In genomic region chr3:34918326-34918932, GRCm38 (mm10) we compare ENCODE assay signal across 25 mouse cellular contexts.
DNase-seq lines count a peak whose midpoint lies in the region; ATAC-seq and TF ChIP-seq lines count a peak whose summit lies in the region.
"Had no signal": no experiment of that assay in that cellular context is flagged by ENCODE, and none has a peak within 500 bp of the region (broad histone marks: within the 10 kb centered on the region; RNA-seq: fewer than 3 reads in every experiment).

No protein-coding gene starts in this region.

- DNase-seq in forebrain, postnatal 0 days, result no peak
- DNase-seq in limb, embryonic 11.5 days (ENCODE audit: low spot score), result peak; percentile 29
- DNase-seq in limb, embryonic 10.5 days (ENCODE audit: low spot score), result no peak
- no peak for DNase-seq in embryonic facial prominence, embryonic 10.5 days (ENCODE audit: low spot score)
- no peak for DNase-seq in Muller cell, postnatal 12 days (ENCODE audit: inconsistent ontology term)
- no peak for DNase-seq in cerebellum, adult 2 months
- DNase-seq: adrenal gland, postnatal 14 days; cerebellum, postnatal 10 days; gastrocnemius, postnatal 10 days; kidney, adult 18-20 months; kidney, postnatal 25 days; layer of hippocampus, postnatal 36 days; liver, postnatal 0 days; lung, postnatal 10 days; thymus, postnatal 14 days had no signal

- no peak overlapping the region for H3K27ac ChIP-seq in forebrain, postnatal 0 days (ENCODE audit: low read depth, low read length)
- no peak overlapping the region for H3K27ac ChIP-seq in forebrain, embryonic 15.5 days (replicated peaks)
- H3K27ac ChIP-seq in limb, embryonic 11.5 days (replicated peaks; ENCODE audit: low read depth, low read length), result no peak overlapping the region
- no peak overlapping the region for H3K27ac ChIP-seq in limb, embryonic 10.5 days
- 0 out of 2 replicates have a peak overlapping the region, but pooled peaks have one; percentile 35 for H3K27ac ChIP-seq in embryonic facial prominence, embryonic 10.5 days (replicated peaks)
- H3K27ac ChIP-seq in limb, embryonic 13.5 days, result no peak overlapping the region
- no peak overlapping the region for H3K27ac ChIP-seq in cerebellum, adult 2 months (ENCODE audit: insufficient read depth, low read length)
- H3K27ac ChIP-seq: forebrain, embryonic 12.5 days; hindbrain, embryonic 10.5 days; hindbrain, postnatal 0 days; neural tube, embryonic 15.5 days had no signal

- no peak for TF ChIP-seq CTCF in forebrain, postnatal 0 days (IDR thresholded peaks at IDR 0.05; ENCODE audit: low read depth)
- no peak for TF ChIP-seq CTCF in cerebellum, adult 2 months (IDR thresholded peaks at IDR 0.05; ENCODE audit: borderline replicate concordance, insufficient read depth, low read depth, low read length)

- ATAC-seq in forebrain, postnatal 0 days, result peak; percentile 20; the same call in 1 of the 2 replicates
- ATAC-seq in forebrain, embryonic 15.5 days (replicated peaks), result no peak
- no peak for ATAC-seq in limb, embryonic 11.5 days (ENCODE audit: insufficient number of reproducible peaks, low FRiP score, low TSS enrichment, low read depth)
- peak; percentile 90 for ATAC-seq in limb, embryonic 13.5 days (ENCODE audit: low FRiP score, low read depth)
- ATAC-seq: hindbrain, postnatal 0 days; liver, postnatal 0 days had no signal

- H3K9me3 ChIP-seq in forebrain, postnatal 0 days (ENCODE audit: low read length), result no peaks in the 10 kb centered on the region
- H3K9me3 ChIP-seq in forebrain, embryonic 15.5 days, result no peaks in the 10 kb centered on the region
- H3K9me3 ChIP-seq in limb, embryonic 11.5 days (ENCODE audit: control insufficient read depth, low read length), result no peaks in the 10 kb centered on the region
- no peaks in the 10 kb centered on the region for H3K9me3 ChIP-seq in limb, embryonic 10.5 days (replicated peaks)
- no peaks in the 10 kb centered on the region for H3K9me3 ChIP-seq in embryonic facial prominence, embryonic 10.5 days
- no peaks in the 10 kb centered on the region for H3K9me3 ChIP-seq in limb, embryonic 13.5 days
- H3K9me3 ChIP-seq: forebrain, embryonic 12.5 days; hindbrain, embryonic 10.5 days; neural tube, embryonic 15.5 days had no signal

- no peak overlapping the region for H3K4me3 ChIP-seq in forebrain, postnatal 0 days (ENCODE audit: low read depth, low read length)
- H3K4me3 ChIP-seq in forebrain, embryonic 15.5 days, result no peak overlapping the region
- no peak overlapping the region for H3K4me3 ChIP-seq in limb, embryonic 11.5 days (ENCODE audit: low read depth, low read length)
- no peak overlapping the region for H3K4me3 ChIP-seq in limb, embryonic 10.5 days
- no peak overlapping the region for H3K4me3 ChIP-seq in embryonic facial prominence, embryonic 10.5 days
- H3K4me3 ChIP-seq in limb, embryonic 13.5 days, result no peak overlapping the region
- no peak overlapping the region for H3K4me3 ChIP-seq in cerebellum, adult 2 months (replicated peaks; ENCODE audit: insufficient read depth, low read depth, low read length)
- H3K4me3 ChIP-seq: erythroblast, embryonic 14.5 days; forebrain, embryonic 12.5 days; hindbrain, embryonic 10.5 days; neural tube, embryonic 15.5 days had no signal

- H3K9ac ChIP-seq in forebrain, postnatal 0 days, result no peak overlapping the region
- H3K9ac ChIP-seq in forebrain, embryonic 15.5 days (replicated peaks), result no peak overlapping the region
- no peak overlapping the region for H3K9ac ChIP-seq in limb, embryonic 11.5 days (ENCODE audit: low read length)
- H3K9ac ChIP-seq in limb, embryonic 13.5 days, result no peak overlapping the region
- H3K9ac ChIP-seq: forebrain, embryonic 12.5 days; liver, postnatal 0 days; neural tube, embryonic 15.5 days had no signal

- no peak for TF ChIP-seq POLR2A in cerebellum, adult 2 months (IDR thresholded peaks at IDR 0.05; ENCODE audit: borderline replicate concordance, insufficient read depth, low read length)

- WGBS in forebrain, postnatal 0 days, result 48% methylated on average over 6 of the region's 6 CpGs
- 59% methylated on average over 6 of the region's 6 CpGs for WGBS in forebrain, embryonic 15.5 days
- WGBS in limb, embryonic 11.5 days, result 43% methylated on average over 6 of the region's 6 CpGs
- 60% methylated on average over 6 of the region's 6 CpGs for whole genome bisulfite sequencing in limb, embryonic 10.5 days
- WGBS in embryonic facial prominence, embryonic 10.5 days, result 56% methylated on average over 6 of the region's 6 CpGs
- WGBS in limb, embryonic 13.5 days, result 13% methylated on average over 6 of the region's 6 CpGs
- 73% methylated on average over 6 of the region's 6 CpGs for WGBS in cerebellum, adult 2 months

- H3K36me3 ChIP-seq in forebrain, postnatal 0 days (ENCODE audit: insufficient read depth), result no peaks in the 10 kb centered on the region
- no peaks in the 10 kb centered on the region for H3K36me3 ChIP-seq in forebrain, embryonic 15.5 days
- H3K36me3 ChIP-seq in limb, embryonic 11.5 days (ENCODE audit: control insufficient read depth, insufficient read depth, low read length), result no peaks in the 10 kb centered on the region
- H3K36me3 ChIP-seq in limb, embryonic 10.5 days, result no peaks in the 10 kb centered on the region
- H3K36me3 ChIP-seq in embryonic facial prominence, embryonic 10.5 days (replicated peaks), result no peaks in the 10 kb centered on the region
- H3K36me3 ChIP-seq in limb, embryonic 13.5 days, result no peaks in the 10 kb centered on the region
- H3K36me3 ChIP-seq: forebrain, embryonic 12.5 days; hindbrain, embryonic 10.5 days; neural tube, embryonic 15.5 days had no signal

- H3K27me3 ChIP-seq in forebrain, postnatal 0 days (ENCODE audit: insufficient read depth, low read length), result no peaks in the 10 kb centered on the region
- no peaks in the 10 kb centered on the region for H3K27me3 ChIP-seq in forebrain, embryonic 15.5 days
- H3K27me3 ChIP-seq in limb, embryonic 11.5 days (ENCODE audit: control insufficient read depth, insufficient read depth, low read length), result no peaks in the 10 kb centered on the region
- no peaks in the 10 kb centered on the region for H3K27me3 ChIP-seq in limb, embryonic 10.5 days (ENCODE audit: low read depth, poor library complexity, severe bottlenecking)
- no peaks in the 10 kb centered on the region for H3K27me3 ChIP-seq in embryonic facial prominence, embryonic 10.5 days (replicated peaks; ENCODE audit: low read depth, poor library complexity, severe bottlenecking)
- peaks cover 5% of the 10 kb centered on the region; the same call in 1 of the 2 replicates for H3K27me3 ChIP-seq in limb, embryonic 13.5 days
- H3K27me3 ChIP-seq in cerebellum, adult 2 months (ENCODE audit: control insufficient read depth, insufficient read depth, low read length), result no peaks in the 10 kb centered on the region
- H3K27me3 ChIP-seq: forebrain, embryonic 12.5 days; neural tube, embryonic 15.5 days had no signal

- no peaks in the 10 kb centered on the region for H3K4me1 ChIP-seq in forebrain, postnatal 0 days (ENCODE audit: insufficient read depth)
- no peaks in the 10 kb centered on the region for H3K4me1 ChIP-seq in forebrain, embryonic 15.5 days
- H3K4me1 ChIP-seq in limb, embryonic 11.5 days (ENCODE audit: control insufficient read depth, insufficient read depth, low read length), result no peaks in the 10 kb centered on the region
- H3K4me1 ChIP-seq in limb, embryonic 10.5 days, result peaks cover 18% of the 10 kb centered on the region
- H3K4me1 ChIP-seq in embryonic facial prominence, embryonic 10.5 days, result peaks cover 14% of the 10 kb centered on the region
- H3K4me1 ChIP-seq in limb, embryonic 13.5 days, result peaks cover 13% of the 10 kb centered on the region; the same call in 1 of the 2 replicates
- H3K4me1 ChIP-seq in cerebellum, adult 2 months (ENCODE audit: control insufficient read depth, insufficient read depth, low read length), result no peaks in the 10 kb centered on the region
- H3K4me1 ChIP-seq: neural tube, embryonic 15.5 days had no signal

- no peak overlapping the region for H3K4me2 ChIP-seq in forebrain, postnatal 0 days (ENCODE audit: low read depth)
- H3K4me2 ChIP-seq in forebrain, embryonic 15.5 days (replicated peaks), result no peak overlapping the region
- H3K4me2 ChIP-seq in limb, embryonic 11.5 days (ENCODE audit: low read depth, severe bottlenecking), result no peak overlapping the region
- 0 out of 2 replicates have a peak overlapping the region, but pooled peaks have one; percentile 7 for H3K4me2 ChIP-seq in limb, embryonic 13.5 days (replicated peaks)
- H3K4me2 ChIP-seq: forebrain, embryonic 12.5 days; heart, embryonic 11.5 days; liver, embryonic 11.5 days; midbrain, embryonic 11.5 days; neural tube, embryonic 15.5 days had no signal

Comparison
In these comparisons a context has a peak if more than half of its experiments do, and no peak if none do; other contexts are left out.
1. ATAC-seq: peak in forebrain, postnatal 0 days (single experiment) and limb, embryonic 13.5 days (single experiment); none in forebrain, embryonic 15.5 days (single experiment) and limb, embryonic 11.5 days (single experiment).